ENCODE assay signal across 12 mouse cellular contexts in the genomic region with DNA sequence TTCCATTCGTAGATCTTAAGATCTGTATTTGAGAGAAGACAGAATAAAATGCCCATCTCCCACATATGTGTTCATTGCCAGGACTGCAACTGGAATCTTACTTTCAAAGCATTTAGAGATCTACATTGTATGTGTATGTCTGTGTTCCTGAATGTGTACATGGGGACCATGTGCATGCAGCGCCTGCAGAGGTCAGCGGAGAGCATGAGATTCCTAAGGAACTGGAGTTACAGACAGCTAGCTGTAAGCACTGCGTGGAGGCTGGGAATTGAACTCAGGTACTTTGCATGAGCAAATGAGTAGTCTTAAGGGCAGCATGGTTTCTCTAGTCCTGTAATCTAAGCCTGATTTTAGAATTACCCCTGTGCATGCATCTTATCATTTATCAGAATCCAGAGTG.
DNase-seq lines count a peak whose midpoint lies in the region; ATAC-seq lines count a peak whose summit lies in the region.
"Had no signal": no experiment of that assay in that cellular context is flagged by ENCODE, and none has a peak within 500 bp of the region (broad histone marks: within the 10 kb centered on the region; RNA-seq: fewer than 3 reads in every experiment).

No protein-coding gene starts in this region.

- no peaks in the 10 kb centered on the region for H3K9me3 ChIP-seq in midbrain, embryonic 10.5 days (replicated peaks)
- H3K9me3 ChIP-seq in midbrain, embryonic 16.5 days (replicated peaks; ENCODE audit: control insufficient read depth, low read length, poor library complexity, severe bottlenecking): no peaks in the 10 kb centered on the region
- H3K9me3 ChIP-seq in neural tube, embryonic 11.5 days (ENCODE audit: control insufficient read depth, low read length): no peaks in the 10 kb centered on the region
- H3K9me3 ChIP-seq: limb, embryonic 13.5 days had no signal

- H3K4me2 ChIP-seq in midbrain, embryonic 16.5 days (ENCODE audit: low read length): no peak overlapping the region
- H3K4me2 ChIP-seq in neural tube, embryonic 11.5 days (ENCODE audit: low read depth): no peak overlapping the region
- H3K4me2 ChIP-seq: limb, embryonic 13.5 days had no signal

- no peak overlapping the region for H3K4me3 ChIP-seq in midbrain, embryonic 10.5 days
- H3K4me3 ChIP-seq in midbrain, embryonic 16.5 days (ENCODE audit: low read depth, low read length): no peak overlapping the region
- no peak overlapping the region for H3K4me3 ChIP-seq in neural tube, embryonic 11.5 days (ENCODE audit: low read depth, low read length)
- H3K4me3 ChIP-seq: limb, embryonic 13.5 days had no signal

- intact Hi-C loops in heart, postnatal 10 days (cut with DNase I): loop anchor here (5.0 kb wide), 1 partner anchor 178 kb away; no protein-coding TSS in a partner anchor

- DNase-seq in heart, postnatal 10 days: peak; percentile 6 to 11
- no peak for DNase-seq in heart, adult 9 months (ENCODE audit: low spot score in 2 of 2)
- peak; percentile 19 for DNase-seq in midbrain, embryonic 10.5 days (ENCODE audit: low spot score)
- peak; percentile 41 for DNase-seq in ZHBTc4 (ENCODE audit: low read depth, low spot score)
- peak; percentile 35 for DNase-seq in neural tube, embryonic 11.5 days (ENCODE audit: low spot score)
- no peak for DNase-seq in layer of hippocampus, adult 11-12 months (ENCODE audit: low spot score)
- DNase-seq: gastrocnemius, postnatal 36 days; kidney, adult 18-20 months; thymus, postnatal 36 days had no signal

- H3K4me1 ChIP-seq in midbrain, embryonic 10.5 days: no peaks in the 10 kb centered on the region
- 0 out of 2 replicates have a peak, but pooled peaks cover 2% of the 10 kb centered on the region for H3K4me1 ChIP-seq in midbrain, embryonic 16.5 days (ENCODE audit: control insufficient read depth, insufficient read depth, low read length)
- H3K4me1 ChIP-seq in neural tube, embryonic 11.5 days (ENCODE audit: control insufficient read depth, insufficient read depth, low read length): no peaks in the 10 kb centered on the region
- H3K4me1 ChIP-seq: limb, embryonic 13.5 days had no signal

- no peaks in the 10 kb centered on the region for H3K36me3 ChIP-seq in midbrain, embryonic 10.5 days
- no peaks in the 10 kb centered on the region for H3K36me3 ChIP-seq in midbrain, embryonic 16.5 days (ENCODE audit: control insufficient read depth, insufficient read depth, low read length)
- H3K36me3 ChIP-seq in neural tube, embryonic 11.5 days (ENCODE audit: control insufficient read depth, insufficient read depth, low read length): no peaks in the 10 kb centered on the region
- H3K36me3 ChIP-seq: limb, embryonic 13.5 days had no signal

- WGBS in midbrain, embryonic 10.5 days: 67% methylated on average over 4 of the region's 4 CpGs
- 73% methylated on average over 4 of the region's 4 CpGs for WGBS in midbrain, embryonic 16.5 days
- WGBS in neural tube, embryonic 11.5 days: 74% methylated on average over 4 of the region's 4 CpGs

- ATAC-seq in midbrain, embryonic 16.5 days: no peak
- no peak for ATAC-seq in neural tube, embryonic 11.5 days (ENCODE audit: insufficient read depth, low FRiP score, low TSS enrichment)
- ATAC-seq: activated CD4-positive, CD25-positive, alpha-beta regulatory T cell, adult 4 months had no signal

- H3K9ac ChIP-seq in midbrain, embryonic 16.5 days (ENCODE audit: low read depth, low read length): no peak overlapping the region
- H3K9ac ChIP-seq in neural tube, embryonic 11.5 days (ENCODE audit: low read length): no peak overlapping the region
- H3K9ac ChIP-seq: limb, embryonic 13.5 days had no signal

- no peak overlapping the region for H3K27ac ChIP-seq in midbrain, embryonic 10.5 days (replicated peaks)
- no peak overlapping the region for H3K27ac ChIP-seq in midbrain, embryonic 16.5 days (ENCODE audit: low read length)
- H3K27ac ChIP-seq in neural tube, embryonic 11.5 days (ENCODE audit: low read depth, low read length): no peak overlapping the region
- H3K27ac ChIP-seq: limb, embryonic 13.5 days had no signal

- no peaks in the 10 kb centered on the region for H3K27me3 ChIP-seq in midbrain, embryonic 10.5 days (ENCODE audit: low read depth, poor library complexity, severe bottlenecking)
- H3K27me3 ChIP-seq in midbrain, embryonic 16.5 days (ENCODE audit: control insufficient read depth, insufficient read depth, low read depth, low read length): no peaks in the 10 kb centered on the region
- H3K27me3 ChIP-seq in neural tube, embryonic 11.5 days (ENCODE audit: control insufficient read depth, insufficient read depth, low read length): no peaks in the 10 kb centered on the region
- H3K27me3 ChIP-seq: limb, embryonic 13.5 days had no signal

Comparison
In these comparisons a context has a peak if more than half of its experiments do, and no peak if none do; other contexts are left out.
1. DNase-seq: peak in heart, postnatal 10 days (2 of 2), midbrain, embryonic 10.5 days (single experiment), ZHBTc4 (single experiment) and neural tube, embryonic 11.5 days (single experiment); none in heart, adult 9 months (0 of 2) and layer of hippocampus, adult 11-12 months (single experiment).